Mouse (Mus musculus) gastrocnemius, adult 2 months (tissue): ENCODE measurements around the gene Dscam. TPM values are rescaled to one million over a fixed set of nuclear protein-coding genes. Genes with fewer than 3 reads are reported as not detected.
A peak's percentile ranks its signal among the peaks of the same experiment; 100 is the strongest.

Source experiments
- DNase-seq: peaks from one replicate; pipeline ENCODE4 v3.0.0; 2022
- H3K27ac ChIP-seq: fragments of 200-600 bp; 2 replicates; pipeline ENCODE4 v1.8.1; 2022; ENCODE audit warnings: mild to moderate bottlenecking
- H3K4me3 ChIP-seq: fragments of 200-600 bp; 2 replicates; pipeline ENCODE4 v1.8.1; 2022; ENCODE audit warnings: mild to moderate bottlenecking, moderate library complexity
- CTCF ChIP-seq: fragments of 200-600 bp; IDR thresholded peaks from 2 replicates; pipeline ENCODE4 v1.8.1; 2022; ENCODE audit warnings: antibody characterized with exemption, mild to moderate bottlenecking, moderate library complexity
- intact Hi-C: fragments of 180-260 bp; cut with DNase I; formaldehyde crosslinking; loops from one replicate; pipeline ENCODE4 v1.15.1; 2025
- total RNA-seq, 2 experiments: library from RNA; stranded (reverse); gene quantifications; 2 replicates each; pipeline ENCODE4 v1.2.3; 2021

The Dscam gene
- total RNA-seq, 2 experiments from 2014 or later = not detected

DNA sequence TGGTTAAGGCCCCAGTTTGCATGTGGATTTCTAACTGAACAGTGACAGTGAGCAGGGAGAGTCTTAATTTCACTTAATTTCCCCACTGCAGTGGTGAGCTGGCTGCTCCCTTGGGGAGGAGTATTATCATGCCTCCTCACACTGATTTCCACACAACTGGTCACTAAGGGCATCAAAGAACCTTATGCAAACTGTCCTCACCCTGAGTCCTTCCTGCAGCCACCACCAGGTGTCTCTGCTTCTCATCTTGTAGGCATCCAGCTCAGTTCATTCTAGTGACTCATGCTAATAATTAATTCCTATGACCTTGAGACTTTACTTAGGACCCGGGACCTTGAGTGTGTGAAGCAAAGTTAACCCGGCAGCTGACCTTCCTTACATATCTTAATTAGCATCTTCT is 375.1 kb downstream of the Dscam start:
- no peak overlapping the region for H3K27ac ChIP-seq
- TF ChIP-seq CTCF = peak; percentile 36
- intact Hi-C loops = no loop called here
- no peak overlapping the region for H3K4me3 ChIP-seq
- no peak for DNase-seq

- no peak for DNase-seq
- no peak for TF ChIP-seq CTCF
- Histone ChIP-seq H3K27ac (no peak overlapping the region), H3K4me3 (no peak overlapping the region)
- intact Hi-C loops = no loop called here
Observed at GRCm38 (mm10) chr16:96791307-96791706, 379.2 kb downstream of the Dscam start.

DNA sequence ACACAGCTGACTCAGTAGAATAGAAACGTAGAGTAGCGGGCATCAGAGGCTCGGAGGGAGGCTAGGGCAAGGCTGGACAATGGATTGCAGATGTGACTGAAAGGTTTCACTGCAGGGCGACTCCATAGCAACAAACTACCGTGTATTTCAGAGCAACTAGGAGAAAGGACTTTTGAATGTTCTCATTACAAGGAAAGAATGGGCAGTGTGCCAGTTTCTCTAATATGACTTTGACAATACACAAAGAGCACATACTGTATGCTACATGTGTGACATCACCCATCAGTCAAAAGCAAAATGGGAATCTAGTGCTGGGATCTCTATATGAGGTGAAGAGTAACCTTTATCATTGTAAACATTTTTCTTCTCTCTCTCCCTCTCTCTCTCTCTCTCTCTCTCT is 382.3 kb downstream of the Dscam start:
- Histone ChIP-seq H3K27ac (no peak overlapping the region), H3K4me3 (no peak overlapping the region)
- intact Hi-C loops = no loop called here
- no peak for TF ChIP-seq CTCF
- DNase-seq = no peak

DNA sequence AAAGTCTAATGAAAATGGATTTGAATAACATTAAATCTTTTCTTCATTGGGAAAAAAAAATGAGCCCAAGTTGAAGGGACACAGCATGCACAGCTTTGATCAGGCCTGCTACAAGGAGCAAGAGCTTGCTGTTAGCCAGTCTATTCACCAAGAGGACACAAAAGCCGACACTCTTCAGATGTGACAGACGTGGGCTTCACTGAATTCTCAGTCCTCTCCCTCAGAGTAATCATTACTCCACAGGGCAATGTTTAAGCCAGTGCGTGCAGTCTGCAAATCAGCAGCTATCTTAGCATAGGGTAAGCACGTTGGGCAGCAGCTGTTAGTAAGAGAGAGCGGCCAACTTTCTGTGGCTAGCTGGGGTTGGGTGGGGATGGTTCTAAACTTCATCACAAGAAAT is 391.5 kb downstream of the Dscam start:
- no peak for DNase-seq
- intact Hi-C loops = no loop called here
- H3K27ac ChIP-seq = no peak overlapping the region
- no peak for TF ChIP-seq CTCF
- H3K4me3 ChIP-seq = no peak overlapping the region

- Histone ChIP-seq H3K4me3 (no peak overlapping the region), H3K27ac (no peak overlapping the region)
- no peak for TF ChIP-seq CTCF
- intact Hi-C loops = no loop called here
- no peak for DNase-seq
Observed at GRCm38 (mm10) chr16:96774245-96774644, 396.3 kb downstream of the Dscam start.

DNA sequence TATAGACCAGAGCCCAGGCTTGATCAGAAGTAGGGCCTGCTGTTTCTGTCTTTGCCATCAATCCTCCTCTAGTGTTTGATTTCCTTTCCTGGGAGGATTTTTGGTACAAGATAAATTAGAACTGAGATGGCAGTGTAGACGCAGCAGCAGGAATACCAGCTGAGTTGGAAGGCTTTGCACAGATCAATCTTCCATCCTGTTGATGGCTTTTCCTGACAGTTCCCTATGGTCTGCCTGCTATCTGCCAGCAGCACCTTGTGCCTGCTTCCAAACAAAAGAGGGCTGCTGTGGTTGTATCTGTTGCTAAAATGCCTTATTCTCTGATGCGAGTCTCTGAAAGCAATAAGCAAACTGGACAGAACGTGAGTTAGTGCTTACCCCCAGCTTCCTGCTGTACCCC is 402.6 kb downstream of the Dscam start:
- no peak overlapping the region for H3K27ac ChIP-seq
- H3K4me3 ChIP-seq = no peak overlapping the region
- no peak for DNase-seq
- TF ChIP-seq CTCF = no peak
- intact Hi-C loops = no loop called here

DNA sequence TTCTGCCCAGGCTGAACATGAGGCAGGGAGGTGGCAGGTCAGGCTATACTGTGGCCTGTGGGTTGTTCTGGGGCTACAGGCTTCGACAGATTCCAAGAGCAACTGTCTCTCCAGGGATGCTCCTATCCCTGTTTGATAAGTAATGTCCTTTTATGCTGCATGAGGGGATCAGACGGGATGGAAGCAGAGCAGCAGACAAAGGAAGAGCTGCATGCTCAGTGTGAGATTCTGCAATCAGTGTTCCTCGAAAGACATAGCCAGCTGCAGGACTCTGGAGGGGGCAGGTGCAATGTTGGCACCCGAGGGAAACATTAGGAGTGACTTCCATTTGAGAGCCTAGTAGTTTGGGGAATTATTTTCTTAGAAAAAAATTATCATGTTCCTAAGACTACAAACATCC is 403.0 kb downstream of the Dscam start:
- no peak for TF ChIP-seq CTCF
- intact Hi-C loops = no loop called here
- H3K27ac ChIP-seq = no peak overlapping the region
- DNase-seq = no peak
- no peak overlapping the region for H3K4me3 ChIP-seq

GRCm38 (mm10) chr16:96761225-96761624 is 409.3 kb downstream of the Dscam start:
- no peak for TF ChIP-seq CTCF
- H3K27ac ChIP-seq = no peak overlapping the region
- intact Hi-C loops = no loop called here
- no peak overlapping the region for H3K4me3 ChIP-seq
- DNase-seq = no peak

DNA sequence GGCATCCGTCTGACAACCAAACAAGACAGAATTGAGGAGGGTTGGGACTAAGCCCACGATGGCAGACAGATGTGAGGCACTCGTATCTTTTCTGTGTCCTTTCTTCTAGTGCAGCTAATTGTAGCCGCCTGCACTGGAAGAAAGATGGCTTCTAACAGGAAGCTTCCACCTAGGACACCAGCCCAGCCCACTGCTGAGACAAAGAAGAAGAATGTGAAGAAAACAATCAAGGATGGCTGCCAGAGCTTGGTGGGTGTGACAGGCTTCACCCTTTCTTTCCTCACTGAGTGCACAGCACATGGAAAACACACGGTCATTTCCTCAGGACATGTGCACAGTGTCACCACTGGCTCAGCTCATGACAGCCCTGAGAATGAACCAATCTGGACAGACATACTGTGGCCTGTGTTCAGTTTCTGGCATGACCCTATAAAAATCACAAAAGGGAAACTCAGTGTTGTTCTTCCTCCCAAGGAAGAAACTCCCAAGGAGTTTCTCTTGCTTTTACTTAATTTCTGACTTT is 411.4 kb downstream of the Dscam start:
- no peak overlapping the region for H3K4me3 ChIP-seq
- no peak for TF ChIP-seq CTCF
- DNase-seq = no peak
- intact Hi-C loops = no loop called here
- no peak overlapping the region for H3K27ac ChIP-seq

GRCm38 (mm10) chr16:96758381-96758780 is 412.2 kb downstream of the Dscam start:
- TF ChIP-seq CTCF = no peak
- H3K4me3 ChIP-seq = no peak overlapping the region
- intact Hi-C loops = no loop called here
- no peak for DNase-seq
- H3K27ac ChIP-seq = no peak overlapping the region

- Histone ChIP-seq H3K4me3 (no peak overlapping the region), H3K27ac (no peak overlapping the region)
- TF ChIP-seq CTCF = no peak
- DNase-seq = no peak
- intact Hi-C loops = no loop called here
Observed at GRCm38 (mm10) chr16:96757588-96758313, 412.8 kb downstream of the Dscam start.

DNA sequence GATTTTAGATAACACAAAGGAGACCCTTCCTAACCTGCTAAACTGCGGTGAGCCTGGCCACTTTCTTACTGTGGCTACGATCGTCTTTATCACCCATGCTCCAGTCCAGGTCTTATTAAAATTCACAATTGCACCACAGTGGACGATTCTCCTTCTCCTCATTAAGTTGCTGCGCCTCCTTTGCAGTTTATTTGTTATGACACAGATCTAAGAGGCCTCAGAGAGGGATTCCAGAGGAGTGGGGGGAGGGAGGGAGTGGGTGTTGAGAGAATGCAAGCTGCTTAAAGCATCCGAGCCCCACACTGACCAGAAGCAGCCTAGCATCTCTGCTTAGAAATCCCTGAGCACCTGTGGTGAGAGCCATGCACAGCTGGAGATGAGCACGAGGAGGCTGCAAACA is 413.6 kb downstream of the Dscam start:
- TF ChIP-seq CTCF = no peak
- DNase-seq = no peak
- Histone ChIP-seq H3K27ac (no peak overlapping the region), H3K4me3 (no peak overlapping the region)
- intact Hi-C loops = no loop called here

- H3K4me3 ChIP-seq = no peak overlapping the region
- DNase-seq = no peak
- intact Hi-C loops = no loop called here
- no peak overlapping the region for H3K27ac ChIP-seq
- TF ChIP-seq CTCF = no peak
Observed at GRCm38 (mm10) chr16:96754971-96755504, 415.5 kb downstream of the Dscam start.

DNA sequence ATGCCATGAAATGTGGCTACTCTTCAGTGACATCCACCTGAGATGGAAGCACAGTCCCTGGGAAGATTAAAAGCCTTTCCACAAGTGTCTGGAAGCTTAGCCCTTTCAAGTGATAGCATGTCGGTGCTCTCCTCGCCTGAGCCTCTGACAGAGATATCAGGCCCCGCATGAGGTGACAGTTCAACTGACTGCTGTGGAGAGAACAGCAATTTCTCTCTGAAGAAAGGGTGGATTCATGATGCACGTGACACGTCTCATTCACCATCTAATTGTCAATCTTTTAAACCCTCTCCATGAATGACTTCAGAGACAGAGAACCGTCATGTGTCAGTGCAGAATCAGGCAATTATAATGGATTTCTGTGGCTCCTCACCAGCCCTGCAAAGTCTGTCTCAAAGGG is 416.2 kb downstream of the Dscam start:
- Histone ChIP-seq H3K27ac (no peak overlapping the region), H3K4me3 (no peak overlapping the region)
- DNase-seq = no peak
- intact Hi-C loops = no loop called here
- no peak for TF ChIP-seq CTCF
